13 mouse cellular contexts compared by ENCODE assay signal in the genomic region with DNA sequence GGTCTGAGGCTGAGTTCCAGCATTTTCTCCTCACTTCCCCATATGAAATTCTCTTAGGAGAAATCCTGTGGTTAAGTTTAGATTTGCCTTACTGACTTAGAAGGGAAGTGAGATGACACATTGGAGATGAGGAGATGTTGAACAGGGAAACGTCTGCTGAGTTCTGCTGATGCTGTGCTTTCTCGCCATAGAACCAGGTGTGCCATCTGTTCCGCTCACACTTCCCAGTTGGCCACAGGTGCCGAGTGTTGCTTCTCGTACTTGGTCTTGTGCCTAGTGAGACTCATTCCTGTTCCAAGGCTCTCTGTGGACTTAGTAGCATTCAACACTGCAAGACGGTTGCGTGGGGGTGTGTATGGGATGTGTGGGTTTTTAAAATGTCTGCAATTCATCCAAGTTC. TPM values are rescaled to one million over a fixed set of nuclear protein-coding genes. Genes with fewer than 3 reads are reported as not detected.
DNase-seq lines count a peak whose midpoint lies in the region; ATAC-seq and TF ChIP-seq lines count a peak whose summit lies in the region.
"Had no signal": no experiment of that assay in that cellular context is flagged by ENCODE, and none has a peak within 500 bp of the region (broad histone marks: within the 10 kb centered on the region; RNA-seq: fewer than 3 reads in every experiment).

No protein-coding gene starts in this region.

- no peak overlapping the region for H3K4me3 ChIP-seq in hindbrain, postnatal 0 days (ENCODE audit: low read length)
- H3K4me3 ChIP-seq in hindbrain, embryonic 14.5 days (replicated peaks; ENCODE audit: low read length), result no peak overlapping the region
- no peak overlapping the region for H3K4me3 ChIP-seq in midbrain, embryonic 13.5 days (replicated peaks)
- H3K4me3 ChIP-seq: embryonic facial prominence, embryonic 13.5 days; heart, adult 2 months; limb, embryonic 13.5 days had no signal

- peaks cover 11% of the 10 kb centered on the region for H3K36me3 ChIP-seq in hindbrain, postnatal 0 days (ENCODE audit: insufficient read depth, low read length)
- H3K36me3 ChIP-seq in hindbrain, embryonic 14.5 days (replicated peaks; ENCODE audit: control insufficient read depth, insufficient read depth), result peaks cover 58% of the 10 kb centered on the region
- peaks cover 48% of the 10 kb centered on the region for H3K36me3 ChIP-seq in midbrain, embryonic 13.5 days

- no peak overlapping the region for H3K27ac ChIP-seq in hindbrain, postnatal 0 days
- H3K27ac ChIP-seq in hindbrain, embryonic 14.5 days, result no peak overlapping the region
- H3K27ac ChIP-seq in midbrain, embryonic 13.5 days, result no peak overlapping the region
- H3K27ac ChIP-seq: embryonic facial prominence, embryonic 13.5 days; heart, adult 2 months; limb, embryonic 13.5 days; macrophage had no signal

- 70% methylated on average over 7 of the region's 7 CpGs for WGBS in hindbrain, postnatal 0 days
- WGBS in hindbrain, embryonic 14.5 days, result 83% methylated on average over 7 of the region's 7 CpGs
- WGBS in midbrain, embryonic 13.5 days, result 93% methylated on average over 7 of the region's 7 CpGs

- no peak overlapping the region for H3K4me2 ChIP-seq in hindbrain, postnatal 0 days (ENCODE audit: low read depth, low read length)
- no peak overlapping the region for H3K4me2 ChIP-seq in hindbrain, embryonic 14.5 days (replicated peaks)
- H3K4me2 ChIP-seq in midbrain, embryonic 13.5 days (replicated peaks), result no peak overlapping the region
- H3K4me2 ChIP-seq: embryonic facial prominence, embryonic 13.5 days; limb, embryonic 13.5 days had no signal

- no peaks in the 10 kb centered on the region for H3K27me3 ChIP-seq in hindbrain, postnatal 0 days (ENCODE audit: insufficient read depth, low read length)
- H3K27me3 ChIP-seq in hindbrain, embryonic 14.5 days (ENCODE audit: control insufficient read depth, insufficient read depth, low read length), result no peaks in the 10 kb centered on the region
- no peaks in the 10 kb centered on the region for H3K27me3 ChIP-seq in midbrain, embryonic 13.5 days
- H3K27me3 ChIP-seq: embryonic facial prominence, embryonic 13.5 days; limb, embryonic 13.5 days had no signal

- TF ChIP-seq CTCF in hindbrain, postnatal 0 days (IDR thresholded peaks at IDR 0.05; ENCODE audit: low read depth), result no peak

- H3K9ac ChIP-seq in hindbrain, postnatal 0 days (replicated peaks; ENCODE audit: low read length), result no peak overlapping the region
- H3K9ac ChIP-seq in hindbrain, embryonic 14.5 days, result no peak overlapping the region
- H3K9ac ChIP-seq in midbrain, embryonic 13.5 days (replicated peaks), result no peak overlapping the region
- H3K9ac ChIP-seq: embryonic facial prominence, embryonic 13.5 days; limb, embryonic 13.5 days had no signal

- no peak for ATAC-seq in hindbrain, postnatal 0 days
- no peak for ATAC-seq in hindbrain, embryonic 14.5 days (ENCODE audit: low FRiP score)
- ATAC-seq in frontal cortex, adult (ENCODE audit: low TSS enrichment), result peak; percentile 98
- no peak for ATAC-seq in megakaryocyte-erythroid progenitor cell, adult 5-6 weeks (replicated peaks; ENCODE audit: low FRiP score, low TSS enrichment, poor library complexity, severe bottlenecking)
- no peak for ATAC-seq in midbrain, embryonic 13.5 days

- H3K4me1 ChIP-seq in hindbrain, postnatal 0 days (ENCODE audit: insufficient read depth, low read length), result no peaks in the 10 kb centered on the region
- no peaks in the 10 kb centered on the region for H3K4me1 ChIP-seq in hindbrain, embryonic 14.5 days (replicated peaks; ENCODE audit: control insufficient read depth, insufficient read depth, low read length)
- H3K4me1 ChIP-seq in midbrain, embryonic 13.5 days (replicated peaks), result no peaks in the 10 kb centered on the region
- H3K4me1 ChIP-seq: embryonic facial prominence, embryonic 13.5 days; limb, embryonic 13.5 days had no signal

- peak; percentile 13 for DNase-seq in hindbrain, postnatal 0 days (ENCODE audit: low spot score)
- DNase-seq in hindbrain, embryonic 14.5 days (ENCODE audit: low spot score), result no peak
- DNase-seq in layer of hippocampus, postnatal 14 days (ENCODE audit: low spot score in 2 of 2), result peak; percentile 18 to 36
- DNase-seq in right cerebral cortex, postnatal 36 days (ENCODE audit: low spot score in 2 of 2), result peak; percentile 87 to 88
- DNase-seq: heart, adult 2 months; kidney, adult 2 months had no signal

- H3K9me3 ChIP-seq in hindbrain, postnatal 0 days (ENCODE audit: low read length), result no peaks in the 10 kb centered on the region
- H3K9me3 ChIP-seq in hindbrain, embryonic 14.5 days (ENCODE audit: control insufficient read depth, low read length), result no peaks in the 10 kb centered on the region
- no peaks in the 10 kb centered on the region for H3K9me3 ChIP-seq in midbrain, embryonic 13.5 days
- H3K9me3 ChIP-seq: embryonic facial prominence, embryonic 13.5 days; limb, embryonic 13.5 days had no signal

RNA-seq across cellular contexts. Expression of a gene that starts 38.0 kb away (rescaled TPM):
- 21.4 and 23.6 TPM in 2 replicates for total RNA-seq in hindbrain, postnatal 0 days (2014; rRNA removed)
- polyA plus RNA-seq in hindbrain, postnatal 0 days (2015; fragmentation: Nextera tagmentation; extraction: Ambion mirVana), result 3.7 and 4.1 TPM in 2 replicates
- 2.0 and 2.2 TPM in 2 replicates for polyA plus RNA-seq in hindbrain, embryonic 14.5 days (2014; fragmentation: Nextera tagmentation; extraction: Ambion mirVana)
- total RNA-seq in layer of hippocampus, postnatal 14 days (2021), result 10 to 100 TPM in 1 of 2 experiments, 1 to 10 TPM in 1; 3.4 to 12.0 TPM
- not detected in 2 replicates for total RNA-seq in megakaryocyte-erythroid progenitor cell, adult 5-6 weeks (2014; fragmentation: Nextera tagmentation)
- not detected in 2 replicates for total RNA-seq in megakaryocyte-erythroid progenitor cell, adult 5-6 weeks (2017)
- polyA plus RNA-seq in midbrain, embryonic 13.5 days (2015; fragmentation: Nextera tagmentation; extraction: Ambion mirVana), result 1.2 and 1.9 TPM in 2 replicates
- total RNA-seq: hematopoietic stem cell, adult 5-6 weeks had no signal
- polyA plus RNA-seq: macrophage had no signal

Comparison
In these comparisons a context has a peak if more than half of its experiments do, and no peak if none do; other contexts are left out.
1. RNA of a gene that starts 38.0 kb away (total RNA-seq): 21.4 to 23.6 TPM in hindbrain, postnatal 0 days and 3.4 to 12.0 TPM in layer of hippocampus, postnatal 14 days; not detected in megakaryocyte-erythroid progenitor cell, adult 5-6 weeks; every median in the first group is over 4 times any median in the second.